Mouse (Mus musculus): ENCODE data around the gene Clptm1.

The Clptm1 gene

DNA sequence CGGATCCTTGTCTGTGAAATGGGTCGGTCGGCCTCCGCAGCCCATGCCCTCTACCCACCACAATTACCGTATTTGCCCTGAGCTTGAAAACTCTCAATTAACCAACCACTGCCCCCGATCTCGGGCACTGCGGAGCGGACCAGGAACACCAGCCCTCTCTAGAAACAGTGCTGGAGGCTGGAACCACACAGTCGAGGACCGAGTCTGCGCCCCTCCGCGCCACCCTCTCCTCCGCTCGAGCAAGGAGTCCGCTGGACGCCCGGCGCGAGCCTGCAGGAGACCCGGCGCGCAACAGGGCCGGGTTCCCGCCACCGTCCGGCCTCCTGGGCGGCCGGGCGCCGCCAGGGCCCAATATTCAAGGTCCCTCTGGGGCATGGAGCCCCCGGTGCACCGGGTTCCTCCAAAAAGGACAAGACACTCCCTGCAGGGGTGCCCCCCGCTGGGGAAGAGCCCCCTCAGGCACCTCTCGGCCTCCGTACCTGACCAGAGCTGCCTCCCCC is 328 bp downstream of the Clptm1 start:
- DNase-seq (ENCODE audit: inconsistent ontology term) = no peak

DNA sequence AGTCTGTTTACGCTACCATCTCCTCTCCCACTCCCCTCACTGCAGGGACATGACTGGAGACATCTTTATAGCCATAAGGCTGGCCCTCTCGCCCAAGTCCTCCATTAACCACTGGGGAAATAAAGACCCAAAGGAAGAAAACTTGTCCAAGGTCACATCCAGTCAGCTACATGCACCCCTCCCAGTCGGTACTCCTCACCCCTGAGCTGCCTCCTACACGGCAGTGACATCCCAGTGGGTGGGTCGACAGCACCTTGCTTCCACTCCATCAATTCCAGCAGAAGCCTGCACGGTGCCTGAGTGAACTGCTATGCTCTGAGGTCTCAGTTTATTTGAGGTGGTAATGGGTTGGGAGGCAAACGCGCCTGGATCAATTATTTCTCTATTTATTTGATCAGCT is 893 bp downstream of the Clptm1 start:
- no peak for DNase-seq (ENCODE audit: inconsistent ontology term)

DNA sequence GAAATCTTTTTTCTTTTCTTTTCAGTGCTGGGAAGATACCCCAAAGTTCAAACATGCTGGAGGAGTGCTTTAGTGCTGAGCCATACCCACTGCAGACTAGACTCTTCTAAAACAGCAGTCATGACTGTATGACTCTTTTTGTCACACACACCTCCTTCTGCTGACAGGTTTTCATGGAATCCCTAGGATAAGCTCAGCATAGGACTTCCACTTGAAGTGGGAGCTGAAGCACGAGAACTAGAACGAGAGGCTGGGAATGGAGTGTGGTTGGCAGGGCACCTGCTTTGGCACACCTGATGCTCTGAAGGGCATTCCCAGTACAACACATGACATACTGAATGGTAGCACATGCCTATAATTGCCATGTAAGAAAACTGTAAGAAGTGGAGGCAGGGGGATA is 12.2 kb downstream of the Clptm1 start:
- DNase-seq (ENCODE audit: inconsistent ontology term) = no peak

DNA sequence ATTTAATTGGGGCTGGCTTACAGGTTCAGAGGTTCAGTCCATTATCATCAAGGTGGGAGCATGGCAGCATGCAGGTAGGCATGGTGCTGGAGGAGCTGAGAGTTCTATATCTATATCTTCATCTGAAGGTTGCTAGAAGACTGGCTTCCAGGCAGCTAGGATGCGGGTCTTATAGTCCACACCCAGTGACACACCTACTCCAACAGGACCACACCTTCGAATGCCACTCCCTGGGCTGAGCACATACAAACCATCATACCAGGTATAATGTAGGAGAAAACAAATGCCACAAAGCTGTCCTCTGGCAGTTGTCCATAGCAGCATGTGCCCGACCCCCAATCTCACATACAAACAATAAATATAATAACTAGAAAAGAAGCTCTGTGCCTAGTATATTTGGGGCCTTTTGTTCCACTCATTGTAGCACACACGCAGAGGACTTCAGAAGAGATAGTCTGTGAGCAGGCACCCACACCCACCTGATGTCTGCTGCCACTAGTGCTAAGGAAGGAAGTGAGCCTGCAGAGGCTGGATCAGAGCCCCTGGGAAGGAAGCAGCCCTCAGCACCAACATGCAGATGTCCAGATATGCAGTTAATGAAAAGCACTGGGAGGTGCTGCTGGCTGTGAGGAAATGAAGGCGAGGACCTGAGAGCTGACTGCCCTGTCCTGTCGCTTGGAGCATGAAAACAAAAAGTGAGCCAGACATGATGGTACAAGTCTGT is 13.6 kb downstream of the Clptm1 start:
- no peak for DNase-seq (ENCODE audit: inconsistent ontology term)

DNA sequence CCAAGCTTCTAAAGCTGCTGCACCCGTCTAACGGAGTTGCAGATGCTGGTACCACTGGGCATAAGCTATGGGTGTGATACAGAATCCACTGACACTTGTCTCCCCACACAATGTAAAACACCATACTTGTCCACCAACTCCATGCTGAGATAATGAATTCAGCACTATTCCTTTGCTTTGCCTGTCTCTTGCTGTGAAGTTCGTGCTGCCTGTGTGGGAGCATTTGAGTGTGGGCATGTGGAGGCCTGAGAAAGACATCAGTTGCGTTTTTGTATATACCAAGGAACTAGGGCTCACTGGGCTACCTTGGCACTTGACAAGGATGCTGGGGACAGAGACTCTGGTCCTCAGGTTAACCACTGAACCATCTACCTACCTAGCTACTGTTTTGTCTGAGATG is 23.6 kb downstream of the Clptm1 start:
- DNase-seq (ENCODE audit: inconsistent ontology term) = no peak

DNA sequence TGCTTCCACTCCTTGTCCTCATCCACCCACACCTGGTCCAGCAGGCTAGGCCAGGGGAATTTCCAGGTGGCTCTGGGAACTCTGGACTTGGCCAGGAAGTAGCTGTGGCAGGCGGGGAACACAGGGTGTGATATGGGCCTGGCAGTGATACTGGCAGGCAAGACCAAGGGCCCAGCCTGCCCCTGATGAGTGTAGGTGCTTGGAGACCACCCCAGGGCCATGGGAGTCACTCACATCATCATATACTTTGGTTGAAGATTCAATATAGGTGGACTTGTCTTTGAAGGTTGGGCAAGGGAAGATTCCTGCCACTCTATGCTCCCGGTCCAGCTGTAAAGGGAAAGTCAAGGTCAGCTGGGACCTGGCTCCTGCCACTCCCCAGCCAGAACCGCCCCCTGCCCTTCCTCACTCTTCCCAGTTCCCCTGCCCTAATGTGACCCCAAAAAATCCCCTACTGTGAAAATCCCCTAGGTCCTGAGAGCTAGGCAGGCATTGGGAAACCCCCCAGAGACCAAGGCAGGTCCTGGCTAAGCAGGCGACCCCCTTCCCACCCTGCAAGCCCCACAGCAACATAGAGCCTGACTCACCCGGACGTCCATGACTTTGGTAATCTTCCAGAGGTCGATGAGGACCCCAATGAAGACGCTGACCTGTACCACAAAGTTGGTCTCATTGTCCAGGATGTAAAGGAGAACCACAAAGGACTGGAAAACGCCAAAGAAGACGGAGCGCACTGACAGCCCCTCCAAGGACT is 29.6 kb downstream of the Clptm1 start:
- DNase-seq (ENCODE audit: inconsistent ontology term) = no peak

DNA sequence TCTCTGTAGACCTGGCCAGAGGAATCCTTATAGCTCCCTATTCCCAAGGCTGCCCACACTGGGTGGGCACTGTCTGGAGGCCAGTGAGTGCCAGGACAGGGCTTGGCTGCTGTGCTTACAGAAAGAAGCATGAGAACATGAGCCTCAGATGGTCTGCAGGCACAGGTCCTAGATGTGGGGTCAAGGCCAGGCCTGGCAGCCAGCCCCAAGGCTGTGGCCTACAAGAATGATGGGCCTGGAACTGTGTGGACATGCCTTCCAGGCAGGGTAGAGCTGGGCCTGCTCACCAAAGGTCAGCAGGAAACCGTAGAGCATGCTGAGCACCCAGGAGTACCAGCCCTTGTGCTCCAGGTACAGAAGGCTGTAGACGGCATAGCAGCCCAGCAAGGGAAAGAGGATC is 30.2 kb downstream of the Clptm1 start:
- no peak for DNase-seq (ENCODE audit: inconsistent ontology term)

DNA sequence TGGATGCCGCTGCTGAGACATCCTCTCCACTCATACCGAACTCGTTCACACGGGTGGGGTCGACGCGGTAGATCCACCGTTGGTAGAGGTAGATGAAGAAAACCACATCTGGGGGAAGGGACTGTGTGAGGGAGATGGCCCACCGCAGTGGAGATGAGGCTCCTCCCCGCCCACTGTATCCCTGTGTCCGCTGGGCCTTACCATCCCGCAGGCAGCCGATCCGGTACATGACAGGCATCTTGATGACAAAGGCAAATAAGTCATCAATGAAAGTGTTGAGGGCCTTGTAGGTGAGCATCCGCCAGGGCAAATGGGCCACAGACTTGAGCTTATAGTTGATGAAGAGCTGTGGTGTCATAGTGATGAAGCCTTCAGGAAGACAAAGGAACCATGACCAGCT is 31.0 kb downstream of the Clptm1 start:
- DNase-seq (ENCODE audit: inconsistent ontology term) = no peak

DNA sequence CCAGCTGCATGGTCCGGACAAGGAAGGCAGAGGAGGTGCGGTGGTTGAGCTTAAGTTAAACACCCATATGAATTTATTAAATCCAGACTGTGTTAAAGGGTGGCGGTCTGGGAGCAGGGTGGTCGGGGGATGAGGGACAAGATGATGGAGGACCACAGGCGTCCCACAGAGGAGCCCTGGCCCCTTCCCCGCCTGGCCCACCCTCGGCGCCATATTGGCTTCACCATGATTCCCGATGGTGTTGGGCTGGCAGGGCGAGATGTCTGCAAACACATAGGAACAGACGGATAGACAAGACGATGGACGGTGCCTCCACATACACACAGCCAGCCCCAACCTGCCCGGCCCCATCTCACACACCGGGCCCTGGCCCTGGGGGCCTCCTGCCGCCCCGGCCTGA is 31.6 kb downstream of the Clptm1 start:
- no peak for DNase-seq (ENCODE audit: inconsistent ontology term)

DNA sequence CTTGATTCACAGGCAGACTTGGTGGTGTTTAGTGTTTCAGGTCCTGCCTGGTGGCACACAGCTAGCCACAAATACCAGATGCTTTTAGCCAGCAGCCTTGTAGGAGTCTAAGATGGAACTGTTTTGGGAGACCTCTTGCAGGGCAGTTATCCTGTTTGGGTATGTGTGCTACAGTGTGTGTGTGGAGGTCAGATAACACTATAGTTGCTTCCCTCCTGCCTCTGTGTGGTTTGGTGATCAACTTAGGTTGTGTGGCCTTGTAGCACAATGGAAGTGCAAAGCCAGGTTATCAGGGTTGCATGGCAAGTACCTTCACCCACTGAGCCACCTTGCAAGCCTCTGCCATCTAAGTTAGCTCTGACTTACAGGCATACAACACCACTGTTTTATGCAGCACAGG is 32.1 kb downstream of the Clptm1 start:
- no peak for DNase-seq (ENCODE audit: inconsistent ontology term)

DNA sequence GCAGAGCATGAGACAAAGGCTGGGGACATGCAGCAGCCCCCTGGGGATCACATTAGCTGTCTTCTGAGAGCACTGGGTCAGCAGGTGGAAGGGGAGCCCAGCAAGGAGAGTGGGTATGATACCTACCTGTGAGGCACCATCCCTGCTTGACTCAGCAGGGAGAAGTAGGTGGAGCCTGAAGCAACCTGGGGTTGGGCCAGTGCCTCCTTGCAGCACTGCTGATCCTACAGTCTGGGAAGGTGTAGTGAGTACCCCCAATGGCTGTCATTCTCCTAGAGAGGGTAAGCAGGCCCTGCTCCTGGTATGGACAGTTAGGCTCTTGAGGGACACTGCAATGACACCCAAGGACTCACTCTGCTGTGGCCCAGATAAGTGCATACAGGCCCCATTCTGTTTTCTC is 32.6 kb downstream of the Clptm1 start:
- no peak for DNase-seq (ENCODE audit: inconsistent ontology term)

DNA sequence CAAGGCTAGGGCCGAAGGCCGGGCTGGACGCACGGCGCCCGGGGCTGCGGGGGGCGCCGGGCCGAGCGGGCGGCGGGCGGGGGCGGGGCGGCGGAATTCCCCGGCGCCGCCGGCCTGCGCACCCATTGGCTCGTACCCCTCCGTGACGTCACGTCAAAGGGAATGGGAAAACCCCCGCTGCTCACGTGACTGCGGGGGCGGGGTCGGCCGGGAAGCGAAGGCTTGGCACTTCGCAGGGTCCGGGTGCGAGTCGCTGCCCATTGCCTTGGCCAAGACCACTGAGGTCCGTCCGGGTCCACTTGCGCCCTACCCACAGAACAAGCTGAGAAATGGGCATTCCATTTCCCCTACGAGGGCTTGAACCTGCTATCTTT is 35.5 kb downstream of the Clptm1 start, which contains the start of gene Relb:
Gene Relb, minus strand, starts transcription at position 78 of the 374 bp plus-strand sequence.
- peak; percentile 93 for DNase-seq (ENCODE audit: inconsistent ontology term)

DNA sequence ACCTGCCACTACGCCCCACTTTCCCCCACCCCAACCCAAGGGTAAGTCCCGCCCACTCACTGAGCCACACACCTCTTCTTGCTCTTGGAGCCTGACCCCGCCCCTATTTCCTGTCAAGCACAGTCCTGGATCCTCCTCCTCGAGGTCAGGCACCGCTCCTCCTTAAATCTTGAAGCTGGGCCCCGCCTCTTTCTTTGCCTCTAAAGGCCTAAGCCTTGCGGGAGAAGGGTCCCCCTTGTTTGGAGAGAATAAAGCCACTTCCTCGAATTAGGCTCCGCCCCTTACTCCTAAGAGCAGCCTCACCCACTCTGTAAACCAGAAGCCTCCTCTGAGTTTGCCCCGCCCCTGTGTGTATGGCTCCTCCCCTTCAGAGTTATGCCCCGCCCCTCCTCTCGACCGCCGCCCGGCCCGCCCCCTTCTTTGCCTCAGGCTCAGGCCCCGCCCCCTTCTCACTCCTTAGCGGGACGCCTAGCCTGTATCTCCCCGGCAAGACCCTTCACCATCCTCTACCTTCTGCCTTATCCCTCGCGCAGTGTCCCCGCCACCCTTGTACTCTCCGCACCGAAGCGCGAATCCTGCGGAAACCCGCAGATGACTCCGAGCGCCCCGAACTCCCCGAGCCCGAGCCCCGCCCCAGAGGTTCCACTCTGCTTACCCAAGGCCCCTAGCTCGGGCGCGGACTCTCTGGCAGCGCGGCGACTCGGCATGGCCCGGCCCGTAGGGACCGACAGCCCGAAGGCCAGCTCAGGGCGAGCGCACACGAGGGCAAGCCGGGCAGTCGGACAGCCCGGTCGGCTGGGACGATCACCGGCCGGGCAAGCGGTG is 36.1 kb downstream of the Clptm1 start:
- peak; percentile 99 for DNase-seq (ENCODE audit: inconsistent ontology term)

DNA sequence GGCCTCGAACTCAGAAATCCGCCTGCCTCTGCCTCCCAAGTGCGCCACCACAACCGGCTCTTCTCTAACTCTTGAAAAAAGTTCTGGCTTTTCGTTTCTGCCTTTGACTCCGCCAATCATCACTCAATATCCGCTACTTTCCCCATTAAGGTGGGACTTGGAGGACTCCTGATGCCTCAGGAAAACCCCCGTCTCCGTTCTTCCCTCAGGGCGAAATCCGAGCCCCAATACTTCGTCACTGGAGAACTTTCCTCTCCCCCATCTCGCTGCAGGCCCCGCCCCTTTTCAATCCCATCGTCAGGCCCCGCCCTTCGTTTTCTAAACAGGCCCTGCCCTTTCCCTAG is 36.7 kb downstream of the Clptm1 start:
- no peak for DNase-seq (ENCODE audit: inconsistent ontology term)

DNA sequence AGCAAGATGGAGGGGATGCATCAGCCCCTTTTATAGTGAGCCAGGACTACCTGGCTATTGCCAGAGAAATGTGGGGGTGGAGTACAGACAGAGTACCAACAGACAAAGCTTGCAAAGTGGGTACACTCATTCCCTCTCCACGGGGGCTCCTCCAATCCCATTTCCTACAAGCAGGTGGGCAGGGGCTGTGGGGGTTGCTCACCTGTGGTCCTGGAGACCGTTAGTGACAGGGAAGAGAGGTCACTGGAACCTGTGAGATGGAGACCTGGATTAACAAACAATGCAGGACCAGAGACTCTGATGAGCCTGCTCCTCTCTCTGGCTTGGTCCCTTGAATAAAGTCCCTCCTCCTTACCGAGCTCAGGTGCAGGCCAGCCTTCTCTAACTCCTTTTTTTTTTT is 37.1 kb downstream of the Clptm1 start:
- no peak for DNase-seq (ENCODE audit: inconsistent ontology term)

DNA sequence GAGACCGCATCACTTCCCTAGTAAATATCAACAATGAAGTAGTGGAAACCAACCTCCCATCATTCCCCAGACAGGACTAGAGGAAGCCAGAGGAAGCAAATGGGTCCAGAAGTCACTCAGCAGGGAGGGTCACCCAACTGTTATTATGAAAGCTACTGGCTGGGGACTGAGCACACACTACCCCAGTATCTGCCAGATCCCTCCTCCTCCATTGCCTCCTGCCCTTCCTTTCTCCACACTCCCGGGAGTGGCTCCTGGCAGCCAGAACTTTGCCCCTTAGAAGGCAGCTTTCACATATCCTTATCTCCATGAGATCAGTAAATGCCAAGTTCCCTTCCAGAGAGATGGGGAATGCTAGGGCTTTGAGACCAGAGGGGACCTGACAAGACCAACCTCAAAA is 41.4 kb downstream of the Clptm1 start:
- no peak for DNase-seq (ENCODE audit: inconsistent ontology term)

DNA sequence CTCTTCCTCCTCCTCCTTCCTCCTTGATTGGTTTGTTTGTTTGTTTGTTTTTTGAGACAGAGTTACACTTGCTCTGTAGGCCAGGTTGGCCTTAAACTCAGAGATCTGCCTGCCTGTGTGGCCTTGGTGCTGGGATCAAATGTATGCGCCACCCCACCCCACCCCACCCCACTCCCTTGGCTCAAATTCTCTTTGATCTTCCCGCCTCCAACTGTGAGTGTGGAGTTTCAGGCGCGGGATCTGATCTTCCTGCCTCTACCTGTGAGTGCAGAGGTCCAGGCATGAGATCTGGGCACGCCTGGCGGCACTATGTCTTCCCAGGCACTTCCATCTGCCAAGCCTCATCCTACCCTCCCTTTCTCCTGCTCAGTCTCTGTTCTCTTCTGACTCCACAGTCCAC is 42.6 kb downstream of the Clptm1 start:
- DNase-seq (ENCODE audit: inconsistent ontology term) = no peak

DNA sequence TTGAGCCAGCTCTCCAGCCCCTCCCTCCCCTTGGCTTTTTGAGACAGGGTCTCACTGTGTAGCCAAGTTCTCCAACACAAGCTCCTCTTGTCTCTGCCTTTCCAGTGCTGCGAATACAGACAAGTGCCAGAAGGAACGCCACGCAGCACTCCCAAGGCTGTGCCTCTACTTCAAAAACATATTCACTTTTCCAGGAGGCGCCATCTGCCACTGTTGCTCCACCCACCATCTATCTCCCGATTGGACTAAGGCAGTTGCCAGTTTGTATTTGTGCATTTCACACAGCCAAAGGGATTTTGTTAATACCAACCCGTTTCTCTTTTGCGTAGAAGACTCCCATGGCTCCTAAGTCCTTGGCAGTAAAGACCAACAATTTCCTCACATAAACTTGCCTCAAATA is 44.0 kb downstream of the Clptm1 start:
- DNase-seq (ENCODE audit: inconsistent ontology term) = no peak

DNA sequence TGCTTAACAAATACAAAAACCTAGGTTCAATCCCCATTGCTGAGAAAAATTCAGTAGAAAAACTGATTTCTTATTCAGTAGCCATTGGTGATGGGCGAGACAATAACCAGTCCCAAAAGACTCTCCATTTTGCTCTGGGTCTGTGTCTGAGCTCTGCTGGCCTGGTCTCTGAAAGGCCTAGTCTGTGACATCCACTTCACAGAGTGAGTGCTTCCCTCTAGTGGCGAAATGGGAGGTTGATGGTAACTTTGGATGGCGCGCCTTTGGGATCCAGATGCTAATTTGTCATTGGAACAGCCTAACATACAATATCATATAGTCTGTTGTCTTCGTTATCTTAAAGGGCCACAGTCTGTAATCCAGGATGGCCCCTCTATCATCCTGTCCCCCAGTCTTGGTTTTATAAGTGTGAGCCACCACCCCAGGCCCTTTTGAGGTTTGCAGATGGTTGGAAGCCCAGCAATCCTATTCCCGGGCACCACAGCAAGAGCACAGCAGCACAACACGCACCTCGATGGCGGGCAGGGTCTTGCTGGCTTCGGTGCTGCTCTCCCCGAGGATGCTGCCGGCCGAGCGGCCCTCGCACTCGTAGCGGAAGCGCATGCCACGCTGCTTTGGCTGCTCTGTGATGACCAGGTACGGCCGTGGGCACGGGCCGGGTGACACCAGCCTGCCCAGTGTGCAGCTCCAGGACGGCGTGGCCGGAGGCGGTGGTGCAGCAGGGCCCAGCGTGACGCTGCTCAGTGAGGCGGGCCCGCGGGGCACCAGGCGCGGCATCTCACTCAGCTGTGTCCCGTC is 45.6 kb downstream of the Clptm1 start:
- DNase-seq (ENCODE audit: inconsistent ontology term) = peak; percentile 73

DNA sequence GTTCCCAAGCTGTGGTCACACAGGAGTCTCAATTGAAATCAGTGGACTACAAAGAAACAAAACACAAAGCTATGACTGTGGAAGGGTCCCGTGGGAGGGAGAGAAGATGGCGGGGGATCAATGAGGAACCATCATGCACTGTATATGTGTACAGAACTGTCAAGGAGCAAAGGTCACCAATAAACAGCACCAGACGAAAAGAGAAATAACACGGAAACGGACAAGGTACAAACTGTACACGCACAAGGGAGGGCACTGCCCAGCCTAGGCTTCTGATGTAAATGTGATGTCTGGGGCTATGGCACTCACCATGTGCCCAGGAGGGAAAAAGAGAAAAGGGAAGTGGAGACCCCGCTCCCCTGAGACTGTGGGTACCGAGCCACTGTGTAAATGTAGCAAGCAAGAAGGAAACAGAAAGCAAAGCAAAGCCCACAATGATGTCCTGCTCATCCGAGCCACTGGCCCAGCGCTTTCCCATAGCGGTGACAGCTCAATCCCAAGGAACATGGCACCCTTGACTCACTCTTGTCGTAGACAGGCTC is 49.7 kb downstream of the Clptm1 start:
- DNase-seq (ENCODE audit: inconsistent ontology term) = no peak

DNA sequence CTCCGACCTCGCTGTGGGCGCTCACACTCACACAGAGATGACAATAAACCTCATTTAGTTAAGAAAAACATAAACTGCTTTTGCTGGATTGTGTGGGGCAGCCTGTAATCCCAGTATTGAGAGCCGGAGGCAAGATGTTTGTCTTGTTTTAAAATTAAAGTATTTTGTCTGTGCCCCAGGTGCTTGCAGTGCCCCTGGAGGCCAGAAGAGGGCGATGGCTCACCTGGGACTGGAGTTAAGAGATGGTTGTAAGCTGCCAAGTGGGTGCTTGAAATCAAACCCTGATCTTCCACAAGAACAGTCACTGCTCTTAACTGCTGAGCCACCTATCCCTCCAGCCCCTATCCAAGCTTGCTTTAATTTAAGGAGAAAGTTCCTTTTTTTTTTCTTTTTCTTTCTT is 53.9 kb downstream of the Clptm1 start:
- no peak for DNase-seq (ENCODE audit: inconsistent ontology term)

Data from Muller cell, postnatal 12 days (primary cell).